Mouse (Mus musculus) layer of hippocampus, adult 9-11 months (tissue): ENCODE results near the gene Unc13b.

Experiments used
- DNase-seq: peaks from one replicate; pipeline ENCODE4 v3.0.0; 2022

Unc13b gene

GRCm38 (mm10) chr4:43058753-43059654 is at the start of gene Unc13b:
Gene Unc13b (plus strand): TSS chr4:43058953.
- DNase-seq: peak; percentile 85

- DNase-seq: peak; percentile 84
Observed at GRCm38 (mm10) chr4:43010161-43011038, 48.4 kb upstream of the Unc13b start, which contains the start of gene Fancg. Gene Fancg (minus strand): TSS chr4:43010506.

- no peak for DNase-seq
Observed at GRCm38 (mm10) chr4:43012091-43012490, 46.7 kb upstream of the Unc13b start.

GRCm38 (mm10) chr4:43018156-43018555 is 40.6 kb upstream of the Unc13b start:
- no peak for DNase-seq

GRCm38 (mm10) chr4:43019176-43019575 is 39.6 kb upstream of the Unc13b start:
- no peak for DNase-seq

- no peak for DNase-seq
Observed at GRCm38 (mm10) chr4:43019641-43020465, 38.9 kb upstream of the Unc13b start.

- DNase-seq: no peak
Observed at GRCm38 (mm10) chr4:43020876-43021275, 37.9 kb upstream of the Unc13b start.

- DNase-seq: no peak
Observed at GRCm38 (mm10) chr4:43021341-43021740, 37.4 kb upstream of the Unc13b start.

- DNase-seq: no peak
Observed at GRCm38 (mm10) chr4:43024673-43025072, 34.1 kb upstream of the Unc13b start.

- DNase-seq: peak; percentile 94
Observed at GRCm38 (mm10) chr4:43025084-43025960, 33.4 kb upstream of the Unc13b start, which contains the start of gene Pigo. Gene Pigo (minus strand): TSS chr4:43025819.

GRCm38 (mm10) chr4:43029121-43029520 is 29.6 kb upstream of the Unc13b start:
- no peak for DNase-seq

GRCm38 (mm10) chr4:43029749-43030148 is 29.0 kb upstream of the Unc13b start:
- DNase-seq: no peak

- DNase-seq: no peak
Observed at GRCm38 (mm10) chr4:43030352-43030751, 28.4 kb upstream of the Unc13b start.

- no peak for DNase-seq
Observed at GRCm38 (mm10) chr4:43030780-43031230, 27.9 kb upstream of the Unc13b start.

- DNase-seq: peak; percentile 95
Observed at GRCm38 (mm10) chr4:43031237-43031995, 27.3 kb upstream of the Unc13b start, which contains the start of gene Stoml2. Gene Stoml2 (minus strand): TSS chr4:43031710.

- DNase-seq: no peak
Observed at GRCm38 (mm10) chr4:43032501-43032900, 26.3 kb upstream of the Unc13b start.

- no peak for DNase-seq
Observed at GRCm38 (mm10) chr4:43033481-43033880, 25.3 kb upstream of the Unc13b start.

- no peak for DNase-seq
Observed at GRCm38 (mm10) chr4:43035851-43036250, 22.9 kb upstream of the Unc13b start.

- DNase-seq: no peak
Observed at GRCm38 (mm10) chr4:43036356-43036755, 22.4 kb upstream of the Unc13b start.

- DNase-seq: no peak
Observed at GRCm38 (mm10) chr4:43037860-43038566, 20.7 kb upstream of the Unc13b start.
